Mouse (Mus musculus) hindbrain, embryonic 16.5 days (tissue): ENCODE results near the gene Saa3. TPM values are rescaled to one million over a fixed set of nuclear protein-coding genes. Genes with fewer than 3 reads are reported as not detected.

Experiments
- polyA plus RNA-seq: library from polyadenylated mRNA; unstranded; fragments of >200 nt; fragmentation: Nextera tagmentation; extraction: Ambion mirVana; gene quantifications from 2 replicates; pipeline ENCODE4 v1.2.1, GENCODE M21; 2015

Saa3 gene
- polyA plus RNA-seq, 1 experiment from 2014 or later, result 0.20 TPM

Other genes starting within 250 kb of the Saa3 start
- gene Sergef, start 75.9 kb downstream of the Saa3 start, polyA plus RNA-seq, result 42.2 and 50.6 TPM in 2 replicates
- gene Tph1, start 43.2 kb downstream of the Saa3 start, polyA plus RNA-seq, result 0.61 and 1.2 TPM in 2 replicates
- 14.1 and 16.2 TPM in 2 replicates for gene Saal1, start 5.0 kb downstream of the Saa3 start, polyA plus RNA-seq
- gene Saa4, start 16.9 kb upstream of the Saa3 start, polyA plus RNA-seq, result not detected in 2 replicates
- 0.27 and 0.56 TPM in 2 replicates for gene Saa1, start 27.3 kb upstream of the Saa3 start, polyA plus RNA-seq
- gene Saa2, start 36.1 kb upstream of the Saa3 start, polyA plus RNA-seq, result 0.57 and 0.58 TPM in 2 replicates
- gene Hps5, start 80.4 kb upstream of the Saa3 start, polyA plus RNA-seq, result 9.7 and 12.6 TPM in 2 replicates
- gene Gtf2h1, start 80.4 kb upstream of the Saa3 start, polyA plus RNA-seq, result 41.0 and 41.2 TPM in 2 replicates
- gene Ldha, start 125.8 kb upstream of the Saa3 start, polyA plus RNA-seq, result 894 and 950 TPM in 2 replicates
- gene Ldhc, start 145.5 kb upstream of the Saa3 start, polyA plus RNA-seq, result 0.25 and 0.55 TPM in 2 replicates
- 311 and 323 TPM in 2 replicates for gene Tsg101, start 204.3 kb upstream of the Saa3 start, polyA plus RNA-seq
- gene Uevld, start 242.8 kb upstream of the Saa3 start, polyA plus RNA-seq, result 4.7 and 5.0 TPM in 2 replicates